Mouse (Mus musculus): Measurements from ENCODE around the gene Trmt1.

GRCm38 (mm10) chr8:84728474-84728873 is 42.4 kb downstream of the Trmt1 start:
- TF ChIP-seq CTCF (IDR thresholded peaks at IDR 0.05; ENCODE audit: extremely low read depth, insufficient read depth, low read length) (no peak), POLR2A (IDR thresholded peaks at IDR 0.05; ENCODE audit: extremely low read depth, insufficient read depth, low read length) (no peak)
